Mouse (Mus musculus) bone marrow, adult 2 months (tissue): Measurements from ENCODE around the gene Ager. TPM values are rescaled to one million over a fixed set of nuclear protein-coding genes. Genes with fewer than 3 reads are reported as not detected.

ENCODE experiments used
- H3K27ac ChIP-seq: fragments of 200-500 bp; 2 replicates; pipeline ENCODE4 v1.5.1; 2012; ENCODE audit warnings: low read depth, mild to moderate bottlenecking, control low read depth, inconsistent platforms, low read length; ENCODE audit not compliant: control insufficient read depth, poor library complexity, insufficient read depth
- H3K4me1 ChIP-seq: fragments of 200-500 bp; 2 replicates; pipeline ENCODE4 v1.6.1; 2011; ENCODE audit warnings: low read length; ENCODE audit not compliant: control insufficient read depth, insufficient read depth
- H3K4me3 ChIP-seq: fragments of 200-500 bp; replicated peaks from 2 replicates; pipeline ENCODE3; 2011; ENCODE audit warnings: mild to moderate bottlenecking, low read depth, low read length, control low read depth; ENCODE audit not compliant: control insufficient read depth
- CTCF ChIP-seq: fragments of 200-500 bp; IDR thresholded peaks from 2 replicates; pipeline ENCODE4 v1.5.1; 2011; ENCODE audit warnings: low read length, control low read depth; ENCODE audit not compliant: control insufficient read depth, insufficient read depth
- POLR2A ChIP-seq: fragments of 200-500 bp; IDR thresholded peaks from 2 replicates; pipeline ENCODE4 v1.6.1; 2011; ENCODE audit warnings: low read depth, mild to moderate bottlenecking, control low read depth, low read length, borderline replicate concordance; ENCODE audit not compliant: control insufficient read depth
- WGBS: fragments of 180-500 bp; shearing (Covaris S2); methylation state at CpG from one replicate; pipeline ENCODE4 v1.1.7; 2018; 5-methylcytosine and 5-hydroxymethylcytosine counted together
- polyA plus RNA-seq: library from polyadenylated mRNA; stranded (reverse); fragments of >200 nt; gene quantifications from 2 replicates; pipeline ENCODE4 v1.2.4, GENCODE M21; 2011; ENCODE audit warnings: low replicate concordance; ENCODE audit not compliant: missing spikeins, insufficient read depth, insufficient read length

Gene Ager
- polyA plus RNA-seq, 1 experiment: 16.3 TPM

- TF ChIP-seq POLR2A (no peak), CTCF (no peak)
- 65% methylated on average over 15 of the region's 15 CpGs for WGBS
- Histone ChIP-seq H3K4me1 (no peaks in the 10 kb centered on the region), H3K4me3 (no peak overlapping the region), H3K27ac (no peak overlapping the region)
These were observed 25.3 kb upstream of the Ager start for GRCm38 (mm10) chr17:34572361-34572760.

GRCm38 (mm10) chr17:34576577-34576976 lies 21.1 kb upstream of the Ager start:
- Histone ChIP-seq H3K27ac (no peak overlapping the region), H3K4me3 (no peak overlapping the region), H3K4me1 (peaks cover 2% of the 10 kb centered on the region; the same call in 1 of the 2 replicates)
- no peak for TF ChIP-seq CTCF
- no peak for TF ChIP-seq POLR2A
- WGBS: 56% methylated on average over 5 of the region's 5 CpGs

- Histone ChIP-seq H3K4me1 (peaks cover 2% of the 10 kb centered on the region; the same call in 1 of the 2 replicates), H3K4me3 (no peak overlapping the region), H3K27ac (no peak overlapping the region)
- 77% methylated on average over 3 of the region's 3 CpGs for WGBS
- TF ChIP-seq CTCF (no peak), POLR2A (no peak)
These were observed 19.6 kb upstream of the Ager start for GRCm38 (mm10) chr17:34578070-34578469.

GRCm38 (mm10) chr17:34582528-34582927 lies 15.1 kb upstream of the Ager start:
- Histone ChIP-seq H3K27ac (no peak overlapping the region), H3K4me3 (no peak overlapping the region), H3K4me1 (peaks cover 2% of the 10 kb centered on the region; the same call in 1 of the 2 replicates)
- WGBS: 78% methylated on average over 12 of the region's 12 CpGs
- TF ChIP-seq CTCF (no peak), POLR2A (no peak)

GRCm38 (mm10) chr17:34583397-34583796 lies 14.3 kb upstream of the Ager start:
- Histone ChIP-seq H3K4me1 (no peaks in the 10 kb centered on the region; the same call in 1 of the 2 replicates), H3K4me3 (no peak overlapping the region), H3K27ac (no peak overlapping the region)
- no peak for TF ChIP-seq CTCF
- no peak for TF ChIP-seq POLR2A
- WGBS: 76% methylated on average over 7 of the region's 7 CpGs

GRCm38 (mm10) chr17:34583819-34584218 lies 13.8 kb upstream of the Ager start:
- no peak overlapping the region for H3K27ac ChIP-seq
- no peak for TF ChIP-seq CTCF
- 82% methylated on average over 8 of the region's 8 CpGs for WGBS
- no peaks in the 10 kb centered on the region; the same call in 1 of the 2 replicates for H3K4me1 ChIP-seq
- H3K4me3 ChIP-seq: no peak overlapping the region

- Histone ChIP-seq H3K27ac (no peak overlapping the region), H3K4me1 (no peaks in the 10 kb centered on the region; the same call in 1 of the 2 replicates), H3K4me3 (no peak overlapping the region)
- TF ChIP-seq CTCF (no peak), POLR2A (no peak)
- 86% methylated on average over 8 of the region's 8 CpGs for WGBS
These were observed 12.5 kb upstream of the Ager start for GRCm38 (mm10) chr17:34585121-34585520.

- Histone ChIP-seq H3K4me1 (no peaks in the 10 kb centered on the region; the same call in 1 of the 2 replicates), H3K27ac (no peak overlapping the region; the same call in 1 of the 2 replicates), H3K4me3 (no peak overlapping the region)
- 42% methylated on average over 32 of the region's 32 CpGs for WGBS
- no peak for TF ChIP-seq POLR2A
- no peak for TF ChIP-seq CTCF
These were observed 11.5 kb upstream of the Ager start for GRCm38 (mm10) chr17:34585877-34586771.
